Mouse (Mus musculus) gonadal fat pad, adult 2 months (tissue): ENCODE results near the gene Efl1. TPM values are rescaled to one million over a fixed set of nuclear protein-coding genes. Genes with fewer than 3 reads are reported as not detected.

Experiments
- DNase-seq: peaks from one replicate; pipeline ENCODE4 v3.0.0-alpha.2; 2012; ENCODE audit warnings: low read depth
- polyA plus RNA-seq: library from polyadenylated mRNA; depleted of rRNA; stranded (reverse); fragments of >200 nt; gene quantifications from 2 replicates; pipeline ENCODE4 v1.2.3, GENCODE M21; 2012; rRNA removed

Efl1 gene
- 6.0 and 6.4 TPM in 2 replicates for polyA plus RNA-seq

- DNase-seq = peak; percentile 36
Observed at GRCm38 (mm10) chr7:82648353-82649080, at the start of gene Efl1, which contains the start of gene Saxo2. Efl1 (plus strand) TSS chr7:82648614. Saxo2 (minus strand) TSS chr7:82648528.

GRCm38 (mm10) chr7:82602008-82602407 is 46.4 kb upstream of the Efl1 start:
- no peak for DNase-seq

- no peak for DNase-seq
Observed at GRCm38 (mm10) chr7:82605425-82605824, 43.0 kb upstream of the Efl1 start.

- DNase-seq = no peak
Observed at GRCm38 (mm10) chr7:82609629-82610028, 38.8 kb upstream of the Efl1 start.

GRCm38 (mm10) chr7:82625342-82625741 is 23.1 kb upstream of the Efl1 start:
- DNase-seq = no peak

- DNase-seq = no peak
Observed at GRCm38 (mm10) chr7:82647183-82647582, 1.2 kb upstream of the Efl1 start.

- no peak for DNase-seq
Observed at GRCm38 (mm10) chr7:82647909-82648308, 505 bp upstream of the Efl1 start.

- peak; percentile 2 for DNase-seq
Observed at GRCm38 (mm10) chr7:82649081-82649445, 649 bp downstream of the Efl1 start.

- no peak for DNase-seq
Observed at GRCm38 (mm10) chr7:82664604-82665003, 16.2 kb downstream of the Efl1 start.

- no peak for DNase-seq
Observed at GRCm38 (mm10) chr7:82676001-82676400, 27.6 kb downstream of the Efl1 start.

- no peak for DNase-seq
Observed at GRCm38 (mm10) chr7:82676834-82677233, 28.4 kb downstream of the Efl1 start.

GRCm38 (mm10) chr7:82679901-82680300 is 31.5 kb downstream of the Efl1 start:
- DNase-seq = no peak

- DNase-seq = peak; percentile 77
Observed at GRCm38 (mm10) chr7:82688736-82689135, 40.3 kb downstream of the Efl1 start.

GRCm38 (mm10) chr7:82691021-82691738 is 42.8 kb downstream of the Efl1 start:
- DNase-seq = no peak

- DNase-seq = no peak
Observed at GRCm38 (mm10) chr7:82697668-82698067, 49.3 kb downstream of the Efl1 start.

- DNase-seq = no peak
Observed at GRCm38 (mm10) chr7:82698968-82699367, 50.6 kb downstream of the Efl1 start.

- DNase-seq = no peak
Observed at GRCm38 (mm10) chr7:82702384-82703343, 54.2 kb downstream of the Efl1 start.

- no peak for DNase-seq
Observed at GRCm38 (mm10) chr7:82709172-82709571, 60.8 kb downstream of the Efl1 start.

- DNase-seq = no peak
Observed at GRCm38 (mm10) chr7:82715210-82715911, 66.9 kb downstream of the Efl1 start.

- DNase-seq = no peak
Observed at GRCm38 (mm10) chr7:82715912-82716601, 67.6 kb downstream of the Efl1 start.

- no peak for DNase-seq
Observed at GRCm38 (mm10) chr7:82719285-82719684, 70.9 kb downstream of the Efl1 start.
